Mouse (Mus musculus) brain, embryonic 14.5 days (tissue): Measurements from ENCODE around the gene Itpkc. TPM values are rescaled to one million over a fixed set of nuclear protein-coding genes. Genes with fewer than 3 reads are reported as not detected.

Experiments
- DNase-seq: peaks from one replicate; pipeline ENCODE4 v3.0.0-alpha.2; 2011; ENCODE audit warnings: low read depth
- CTCF ChIP-seq: fragments of 200-500 bp; IDR thresholded peaks from 2 replicates; pipeline ENCODE4 v1.5.1; 2012; ENCODE audit warnings: inconsistent platforms, mild to moderate bottlenecking, moderate library complexity, borderline replicate concordance; ENCODE audit not compliant: insufficient read depth, insufficient read length; ENCODE audit errors: extremely low read depth
- POLR2A ChIP-seq: fragments of 200-500 bp; IDR thresholded peaks from 2 replicates; pipeline ENCODE4 v1.6.1; 2012; ENCODE audit warnings: mild to moderate bottlenecking, inconsistent platforms, borderline replicate concordance; ENCODE audit not compliant: poor library complexity, insufficient read depth, insufficient read length, severe bottlenecking; ENCODE audit errors: extremely low read depth
- polyA plus RNA-seq: library from polyadenylated mRNA; depleted of rRNA; stranded (reverse); fragments of >200 nt; gene quantifications from 2 replicates; pipeline ENCODE4 v1.2.3, GENCODE M21; 2012; rRNA removed

The Itpkc gene
- polyA plus RNA-seq, 1 experiment: 15.9 TPM

DNA sequence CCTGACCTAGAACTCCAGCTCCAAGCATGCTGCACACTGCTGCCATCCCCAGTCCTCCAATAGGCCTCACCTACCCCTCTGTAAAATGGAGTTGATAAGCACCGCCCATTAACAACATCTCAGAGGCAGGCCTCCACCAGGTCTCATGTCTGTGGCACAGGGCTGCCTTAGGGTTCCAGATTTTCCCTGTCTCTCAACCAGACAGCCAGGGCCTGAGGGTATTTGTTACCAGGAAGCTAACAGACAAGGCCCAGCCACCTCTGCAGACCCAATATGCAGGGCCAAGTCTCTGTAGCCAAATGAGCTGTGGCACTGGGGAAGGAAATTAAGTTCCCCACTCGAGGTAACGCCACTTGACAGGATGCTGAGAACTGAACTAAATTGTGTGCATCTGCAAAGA is 67.5 kb downstream of the Itpkc start:
- no peak for DNase-seq
- TF ChIP-seq POLR2A: no peak

- TF ChIP-seq CTCF (peak; percentile 96), POLR2A (no peak)
- DNase-seq: peak; percentile 97
These were observed 68.6 kb downstream of the Itpkc start for GRCm38 (mm10) chr7:27159882-27160281.

GRCm38 (mm10) chr7:27159256-27159655 is 69.2 kb downstream of the Itpkc start:
- TF ChIP-seq POLR2A (no peak), CTCF (no peak)
- DNase-seq: no peak

GRCm38 (mm10) chr7:27158171-27158570 is 70.3 kb downstream of the Itpkc start:
- DNase-seq: no peak
- TF ChIP-seq POLR2A (no peak), CTCF (no peak)

Other genes with a start within 250 kb of the Itpkc start
- gene Cyp2a12, start 199.6 kb downstream of the Itpkc start, polyA plus RNA-seq: not detected in 2 replicates
- gene Cyp2f2, start 108.8 kb downstream of the Itpkc start, polyA plus RNA-seq: 0.05 TPM in 1 of 2 replicates, not detected in the other
- gene Cyp2t4, start 74.9 kb downstream of the Itpkc start, polyA plus RNA-seq: not detected in 2 replicates
- gene Egln2, start 61.9 kb downstream of the Itpkc start, polyA plus RNA-seq: 129 and 131 TPM in 2 replicates
- gene Rab4b, start 49.8 kb downstream of the Itpkc start, polyA plus RNA-seq: 81.4 and 86.7 TPM in 2 replicates
- 0.16 TPM in 1 of 2 replicates, not detected in the other for gene Gm21983, start 47.6 kb downstream of the Itpkc start, polyA plus RNA-seq
- gene Mia, start 47.5 kb downstream of the Itpkc start, polyA plus RNA-seq: 12.3 and 14.6 TPM in 2 replicates
- 11.9 and 13.2 TPM in 2 replicates for gene BC024978, start 32.9 kb downstream of the Itpkc start, polyA plus RNA-seq
- 320 and 444 TPM in 2 replicates for gene Snrpa, start 32.4 kb downstream of the Itpkc start, polyA plus RNA-seq
- gene Coq8b, start 4.4 kb upstream of the Itpkc start, polyA plus RNA-seq: 42.6 and 50.1 TPM in 2 replicates
- 109 and 112 TPM in 2 replicates for gene Numbl, start 29.8 kb upstream of the Itpkc start, polyA plus RNA-seq
- gene Ltbp4, start 109.0 kb upstream of the Itpkc start, polyA plus RNA-seq: 24.3 and 24.4 TPM in 2 replicates
- 142 and 232 TPM in 2 replicates for gene Shkbp1, start 127.4 kb upstream of the Itpkc start, polyA plus RNA-seq
- 0.20 TPM in 1 of 2 replicates, not detected in the other for gene Gm20479, start 128.8 kb upstream of the Itpkc start, polyA plus RNA-seq
- 21.0 and 30.4 TPM in 2 replicates for gene Sptbn4, start 219.0 kb upstream of the Itpkc start, polyA plus RNA-seq
- 13.9 and 19.1 TPM in 2 replicates for gene Blvrb, start 219.3 kb upstream of the Itpkc start, polyA plus RNA-seq
- gene Sertad3, start 245.1 kb upstream of the Itpkc start, polyA plus RNA-seq: 7.8 and 12.6 TPM in 2 replicates